Mouse (Mus musculus): ENCODE data around the gene 4930452B06Rik.
A peak's percentile ranks its signal among the peaks of the same experiment; 100 is the strongest.

The 4930452B06Rik gene

DNA sequence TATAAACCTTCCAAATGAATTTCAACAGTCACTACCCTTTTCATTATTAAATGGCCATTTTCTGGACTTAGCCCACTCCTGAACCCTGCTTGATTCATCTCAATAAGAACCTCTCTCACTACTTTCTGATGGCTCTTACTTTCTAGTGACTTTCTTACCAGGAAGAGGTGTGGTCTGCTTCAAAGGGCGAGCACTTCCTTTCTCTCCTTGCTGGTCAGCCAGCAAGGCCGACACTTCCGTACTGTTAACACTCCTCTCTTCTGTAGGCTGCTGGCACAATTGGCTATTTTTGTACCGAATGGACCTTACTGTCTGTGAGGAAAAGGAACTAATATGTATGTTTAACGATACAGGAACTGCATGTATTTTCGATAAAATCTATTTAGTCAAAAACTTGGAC, 148.4 kb downstream of the 4930452B06Rik start:
- DNase-seq, result no peak

DNA sequence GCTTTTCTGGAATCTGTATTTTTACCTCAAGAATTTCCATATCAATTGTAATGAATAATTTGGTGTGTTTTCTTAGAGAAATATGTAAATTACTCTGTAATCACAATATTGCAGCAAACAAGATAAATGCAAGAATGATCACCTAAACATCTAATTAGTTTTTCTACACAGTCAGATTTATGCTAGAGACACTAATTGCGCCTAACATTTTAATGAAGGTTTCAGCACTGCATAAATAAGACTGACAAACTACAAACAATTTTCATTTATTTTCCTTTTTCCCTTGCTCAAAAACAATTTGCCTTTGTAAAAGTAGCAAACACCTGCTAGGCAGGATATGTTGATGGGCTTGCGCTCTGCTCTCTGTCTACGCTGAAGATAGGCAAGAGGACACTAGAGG, 152.0 kb downstream of the 4930452B06Rik start:
- DNase-seq, result no peak

DNA sequence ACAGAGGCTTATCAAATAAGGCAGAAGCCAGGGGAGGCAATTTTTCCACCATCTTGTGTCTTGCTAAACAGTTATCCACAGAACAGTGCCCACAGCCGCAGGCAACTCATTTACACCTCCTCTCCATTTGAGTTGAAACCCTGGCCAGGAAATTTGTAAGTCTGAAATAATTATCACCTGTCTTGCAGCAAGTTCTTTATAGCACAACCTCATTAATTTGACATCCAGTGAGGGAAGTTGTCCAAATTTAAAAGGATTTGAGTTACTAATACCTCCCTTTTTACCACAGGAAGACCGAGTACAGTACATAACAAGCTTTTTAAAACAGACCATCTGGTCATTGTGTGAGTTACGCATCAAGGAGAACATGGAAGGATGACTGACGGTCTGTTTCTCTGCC, 154.8 kb downstream of the 4930452B06Rik start:
- no peak for DNase-seq

DNA sequence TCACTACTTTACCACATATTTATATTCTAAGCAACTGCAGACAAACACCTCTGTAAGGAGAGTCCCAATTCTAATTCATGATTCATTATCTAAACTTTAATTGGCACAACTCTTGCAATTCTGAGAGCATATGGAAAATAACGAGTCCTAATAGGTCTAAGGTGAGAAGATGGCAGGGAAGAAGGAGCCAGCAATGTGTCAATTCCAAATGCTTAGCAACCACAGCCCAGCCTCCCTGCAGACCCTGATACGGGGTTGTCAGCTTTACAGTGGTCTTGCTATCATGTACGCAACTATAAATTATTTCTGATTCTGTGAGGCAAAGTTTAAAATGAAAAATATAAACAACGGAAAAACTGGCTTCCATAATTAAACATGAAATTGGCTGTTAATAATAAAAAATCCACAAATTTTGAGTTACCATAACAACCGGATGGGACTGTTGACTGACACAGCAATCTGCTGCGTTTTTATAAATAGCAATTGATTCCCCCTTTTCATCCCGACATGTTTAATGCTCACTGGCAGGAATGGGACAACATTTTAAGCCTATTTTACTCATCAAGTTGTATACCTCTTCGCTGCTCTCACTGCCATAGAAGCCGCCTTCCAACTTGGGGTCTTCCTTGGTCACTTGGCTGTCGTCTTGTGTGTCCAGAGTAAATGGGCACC, 155.6 kb downstream of the 4930452B06Rik start:
- DNase-seq, result no peak

DNA sequence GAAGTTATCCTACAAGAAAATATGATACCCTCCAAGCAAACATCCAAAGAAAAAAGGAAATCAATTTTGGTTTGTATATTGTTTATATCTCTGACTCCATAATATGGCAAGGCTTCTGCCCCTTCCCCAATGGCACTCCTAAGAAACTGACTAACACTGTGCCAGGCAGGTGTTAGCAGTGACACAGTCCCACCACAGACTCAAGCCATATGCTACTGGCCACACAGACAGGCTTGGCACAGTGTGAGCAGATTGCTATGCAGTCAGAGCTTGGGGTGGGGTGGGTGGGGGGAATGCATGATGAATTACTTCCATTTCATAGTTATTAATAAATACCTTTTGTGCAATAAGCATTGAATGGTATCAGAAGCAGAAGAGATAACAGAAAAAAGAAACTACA, 157.4 kb downstream of the 4930452B06Rik start:
- DNase-seq, result no peak

DNA sequence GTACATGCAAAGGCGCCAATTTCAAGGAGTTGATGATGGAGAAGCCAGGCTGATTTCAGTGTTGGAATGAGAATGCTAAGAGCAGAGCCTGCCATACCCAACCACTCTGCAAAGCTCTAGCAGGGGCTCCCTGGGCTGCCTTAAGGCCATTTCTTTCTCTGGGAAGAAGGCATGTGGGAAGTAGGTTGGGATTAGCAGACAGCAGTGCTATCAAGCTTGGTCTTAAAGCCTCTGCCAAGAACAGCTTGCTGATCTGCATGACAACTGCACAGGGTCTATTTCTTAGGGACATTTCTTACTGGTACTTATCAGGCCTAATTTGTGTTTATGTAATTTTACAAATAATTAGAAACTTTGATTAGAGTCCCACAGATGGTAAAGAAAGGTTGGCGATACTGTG, 161.8 kb downstream of the 4930452B06Rik start:
- no peak for DNase-seq

DNA sequence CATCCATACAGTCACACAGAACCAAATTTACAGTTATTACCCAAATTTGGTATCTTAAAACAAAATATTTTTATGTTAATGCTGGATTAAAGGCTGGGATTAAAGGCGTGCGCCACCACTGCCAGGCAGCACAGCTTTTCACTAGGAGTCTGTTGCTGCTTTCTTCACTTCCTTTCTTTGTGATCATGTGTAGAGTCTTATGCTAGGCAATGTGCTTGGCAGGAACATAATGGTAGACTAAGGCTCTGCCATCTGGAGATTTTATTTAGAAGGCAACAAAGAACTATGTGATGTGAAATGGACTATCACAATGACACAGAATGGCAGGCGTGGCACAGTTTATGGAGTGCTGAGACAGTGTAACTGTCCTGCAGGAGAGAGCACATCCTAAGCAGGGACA, 162.7 kb downstream of the 4930452B06Rik start:
- no peak for DNase-seq

DNA sequence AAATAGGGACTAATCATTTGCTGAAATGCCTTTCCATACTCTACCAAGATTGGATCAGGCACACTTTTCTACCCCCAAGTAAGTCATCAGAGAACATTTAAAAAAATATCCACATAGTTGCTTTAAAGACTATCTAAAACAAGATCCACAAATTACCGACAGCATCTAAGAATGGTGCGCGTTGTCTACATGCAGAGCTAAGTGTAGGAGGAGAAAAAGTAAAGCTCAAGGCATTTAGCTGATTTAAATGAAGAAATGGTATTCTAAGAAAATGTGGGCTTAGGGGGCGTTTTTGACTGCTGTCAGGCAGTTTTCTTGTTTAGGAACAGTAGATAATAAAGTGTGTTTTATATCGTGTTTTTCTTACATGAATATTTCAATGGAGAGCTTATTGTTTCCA, 163.5 kb downstream of the 4930452B06Rik start:
- no peak for DNase-seq

DNA sequence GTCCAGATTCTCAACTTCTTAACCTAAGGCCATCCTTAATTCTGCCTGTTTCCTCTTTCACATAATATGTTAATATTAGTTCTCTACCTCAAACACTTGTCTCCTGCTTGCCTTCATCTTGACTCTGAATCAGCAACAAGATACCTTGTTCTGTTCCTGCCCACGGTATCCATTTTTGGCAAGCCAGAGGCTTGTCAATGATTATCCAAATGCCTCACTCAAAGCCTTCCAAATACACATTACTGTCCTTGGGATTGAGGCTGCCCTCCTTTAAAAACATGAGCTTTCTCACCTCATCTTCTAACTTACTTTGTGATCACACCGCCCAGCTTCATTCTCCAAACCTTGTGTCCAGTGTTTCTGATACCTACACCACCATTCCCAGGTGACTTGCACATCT, 170.3 kb downstream of the 4930452B06Rik start:
- DNase-seq, result no peak

DNA sequence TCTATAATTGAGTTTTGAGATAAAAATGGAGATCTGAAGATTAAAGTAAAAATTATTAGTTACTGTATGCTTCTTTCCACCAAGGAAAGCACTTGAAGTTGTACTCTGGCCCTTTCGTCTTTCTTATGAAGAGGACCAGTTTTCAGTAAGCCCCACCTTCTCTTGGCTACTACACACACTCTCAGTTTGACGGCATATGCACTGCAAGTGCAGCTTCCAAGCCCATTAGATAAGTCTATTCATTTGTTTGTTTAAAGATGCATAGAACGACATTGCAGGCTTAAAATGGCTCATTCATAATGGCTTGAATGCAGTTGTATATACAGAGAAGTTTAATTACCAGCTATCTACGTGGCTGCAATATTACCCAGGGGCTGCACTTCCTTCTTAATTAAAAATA, 171.1 kb downstream of the 4930452B06Rik start:
- DNase-seq, result no peak

DNA sequence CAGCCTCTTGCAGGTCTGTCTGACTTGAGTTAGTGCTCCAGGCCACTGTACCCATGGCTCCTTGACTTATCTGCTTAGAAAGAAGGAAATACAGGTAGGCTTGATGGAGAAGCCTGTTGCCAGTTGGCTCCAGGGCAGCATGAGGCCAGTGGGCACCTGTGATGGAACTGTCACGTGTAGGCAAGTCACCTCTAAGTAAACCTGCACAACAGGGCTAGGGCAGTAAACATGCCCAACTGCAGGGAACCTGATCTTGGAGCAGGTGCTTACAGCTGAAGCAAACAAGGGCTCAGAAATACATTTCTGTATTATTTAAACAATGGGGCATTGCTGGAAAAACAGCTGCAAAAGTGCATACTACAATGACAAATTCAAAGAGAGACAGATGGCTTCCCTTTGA, 171.8 kb downstream of the 4930452B06Rik start:
- DNase-seq, result no peak

DNA sequence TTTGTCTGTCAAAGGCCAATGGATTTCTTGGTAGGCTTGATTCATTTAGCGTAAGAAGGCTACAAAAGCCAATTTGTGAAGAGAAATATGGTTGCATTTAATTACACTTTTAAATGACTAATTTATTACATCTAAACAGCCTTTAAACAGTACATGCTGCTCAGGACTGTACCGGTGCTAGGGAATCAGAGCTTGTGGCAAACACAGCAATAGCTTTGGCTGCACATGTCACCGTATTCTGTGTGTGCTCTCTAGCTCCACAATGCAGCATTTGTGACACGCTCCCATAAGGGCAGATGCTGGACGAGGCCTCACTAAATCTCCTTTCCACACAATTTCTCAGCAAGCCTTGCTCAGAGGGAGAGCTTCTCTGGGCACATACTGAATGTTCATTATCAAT, 187.9 kb downstream of the 4930452B06Rik start:
- DNase-seq, result no peak

DNA sequence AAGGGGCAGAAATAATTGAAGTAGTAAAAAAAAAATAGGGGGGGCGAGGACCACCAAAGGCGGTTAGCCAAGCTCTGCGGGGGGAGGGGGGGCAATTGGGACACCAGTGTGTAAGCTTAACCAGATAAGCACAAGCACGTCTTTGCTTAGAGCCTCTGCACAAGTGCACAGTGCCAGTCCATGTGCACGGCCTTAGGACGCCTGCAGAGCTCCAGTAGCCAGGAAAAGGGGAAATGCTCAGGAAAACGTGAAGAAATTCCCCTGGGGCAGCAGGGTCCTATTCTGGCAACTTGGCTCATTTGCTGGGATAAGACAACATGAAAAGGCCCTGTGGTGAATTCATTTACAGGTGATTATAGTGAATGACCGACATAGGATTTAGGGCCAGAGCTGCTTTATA, 188.7 kb downstream of the 4930452B06Rik start:
- DNase-seq, result no peak

DNA sequence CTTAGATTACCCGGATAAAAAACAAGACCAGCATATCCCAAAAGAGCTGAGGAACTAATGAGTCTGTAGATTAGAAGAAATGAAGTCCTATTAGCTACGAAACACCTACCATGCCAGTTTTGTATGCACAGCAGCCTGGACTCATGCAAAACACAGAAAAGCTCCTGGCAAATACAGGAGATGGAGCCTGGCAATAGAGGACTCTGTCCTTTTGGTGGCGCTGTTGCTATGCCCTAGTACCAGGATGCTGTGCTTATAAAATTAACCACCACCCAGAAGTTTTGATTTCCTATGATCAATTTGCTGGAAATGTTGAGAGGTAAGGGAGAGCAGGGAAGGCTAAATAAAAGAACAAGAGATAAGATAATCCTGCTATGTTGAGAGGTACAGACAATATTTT, 189.4 kb downstream of the 4930452B06Rik start:
- DNase-seq, result peak; percentile 69 to 78

DNA sequence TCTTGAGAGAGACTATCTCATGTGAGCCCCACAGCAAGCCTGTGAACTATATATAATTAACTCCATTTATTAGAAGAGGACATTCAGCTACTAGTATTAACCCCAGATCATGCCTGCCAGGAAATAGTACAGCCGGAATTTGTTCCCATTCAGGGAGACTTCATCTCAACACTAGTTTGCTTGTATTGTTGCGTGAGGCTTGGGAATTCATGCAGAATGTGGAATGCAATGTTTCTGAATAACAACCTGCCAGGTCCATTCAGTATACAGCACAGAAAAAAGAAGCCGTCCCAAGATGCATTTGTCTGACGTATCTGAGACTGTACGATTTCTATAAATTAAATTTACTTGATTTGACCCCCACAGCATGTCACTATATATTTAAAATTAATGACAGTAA, 190.2 kb downstream of the 4930452B06Rik start:
- no peak for DNase-seq

DNA sequence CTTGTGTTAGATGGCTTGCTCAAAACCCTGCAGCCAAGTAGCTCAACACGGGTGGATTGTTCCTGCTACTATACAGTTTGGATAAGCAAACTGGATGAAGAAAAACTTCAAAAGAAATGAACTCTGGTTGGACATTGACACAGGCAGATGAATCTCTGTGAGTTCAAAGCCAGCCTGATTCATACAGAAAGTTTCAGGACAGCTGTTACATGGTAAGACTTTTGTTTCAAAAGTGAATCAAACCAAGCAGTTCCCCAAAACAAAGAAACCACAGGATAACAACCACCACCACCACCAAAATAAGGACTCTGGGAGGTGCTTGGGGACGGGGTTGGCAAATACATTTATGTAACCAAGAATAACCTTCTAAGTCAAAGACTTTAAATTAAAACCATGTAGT, 193.2 kb downstream of the 4930452B06Rik start:
- no peak for DNase-seq

DNA sequence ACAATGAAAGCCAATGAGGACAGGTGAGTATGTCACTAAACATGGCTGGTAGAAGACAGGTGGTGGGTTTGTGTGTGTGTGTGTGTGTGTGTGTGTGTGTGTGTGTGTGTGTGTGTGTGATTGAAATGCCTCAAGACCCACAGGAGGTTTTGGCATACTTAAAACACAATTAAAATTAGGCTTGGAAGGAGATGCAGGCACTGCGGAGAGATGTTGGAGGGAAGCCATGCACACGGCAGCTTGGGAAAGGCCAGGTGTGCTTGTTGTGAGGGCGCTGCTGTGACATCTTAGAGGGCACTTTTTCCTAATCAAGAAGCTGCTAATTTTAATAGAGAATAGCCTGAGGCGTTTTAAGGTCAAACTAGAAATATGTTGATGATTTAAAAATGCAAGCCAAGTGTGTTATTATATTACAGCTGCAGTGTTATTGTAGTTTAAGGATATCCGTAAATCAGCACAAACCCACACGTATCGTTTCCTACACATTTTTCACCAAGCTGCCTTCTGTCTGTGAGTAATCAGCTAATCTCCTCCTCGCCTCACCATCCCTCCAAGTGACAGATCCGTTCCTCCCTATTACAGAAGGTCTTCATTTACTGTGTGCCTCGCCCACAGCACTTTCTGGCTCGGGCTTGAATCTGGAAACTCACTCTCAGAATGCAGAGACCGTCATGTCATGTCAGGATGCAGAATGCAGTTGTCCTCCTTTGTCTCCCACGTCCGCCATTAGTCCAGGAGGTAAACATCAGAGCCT, 201.5 kb downstream of the 4930452B06Rik start:
- peak; percentile 86 to 87 for DNase-seq

DNA sequence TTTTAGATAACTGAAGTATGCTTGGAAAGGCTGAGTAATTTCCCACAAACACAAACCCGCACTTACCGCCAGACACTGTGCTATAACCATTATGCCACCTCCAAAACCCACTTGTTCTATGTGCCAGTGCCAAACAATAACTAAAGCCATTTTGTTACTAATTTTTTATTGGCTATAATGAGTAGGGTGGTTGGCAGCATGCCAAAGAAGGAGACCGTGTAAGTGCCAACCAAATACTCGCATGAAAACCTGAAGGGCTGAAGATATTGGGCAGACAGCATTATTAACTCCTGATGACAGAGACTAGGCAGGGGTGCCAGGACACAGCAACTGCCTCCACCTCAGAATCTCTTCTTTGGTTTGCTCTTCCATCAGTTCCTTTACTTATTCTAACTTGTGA, 203.1 kb downstream of the 4930452B06Rik start:
- DNase-seq, result peak; percentile 87 to 88

DNA sequence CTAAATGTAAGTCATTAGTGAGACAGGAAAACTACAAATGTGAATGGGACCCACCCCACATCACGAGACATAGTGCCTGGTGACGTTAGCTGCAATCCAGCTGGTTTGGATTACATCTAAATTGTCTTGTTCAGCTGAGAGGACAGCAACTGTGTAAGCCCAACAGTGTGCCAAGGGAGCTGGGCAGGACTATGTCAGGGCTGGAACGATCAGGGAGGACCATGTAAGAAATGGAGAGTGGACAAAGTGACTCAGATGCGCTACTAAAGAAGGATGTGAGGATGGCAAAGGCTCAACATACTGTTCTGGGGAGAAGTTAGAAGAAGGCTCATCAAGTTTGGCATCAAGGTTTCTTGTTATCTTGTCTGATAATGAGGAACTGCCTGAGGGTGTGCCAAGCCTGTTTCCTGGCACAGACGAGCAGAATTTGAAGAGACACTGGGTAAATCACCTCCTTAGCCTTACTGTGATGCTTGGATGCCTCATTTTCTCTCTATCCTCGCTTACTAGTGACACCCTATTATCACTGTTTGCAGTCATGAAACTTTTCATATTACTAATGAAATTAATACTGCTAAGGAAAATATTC, 203.6 kb downstream of the 4930452B06Rik start:
- peak; percentile 62 to 66 for DNase-seq

DNA sequence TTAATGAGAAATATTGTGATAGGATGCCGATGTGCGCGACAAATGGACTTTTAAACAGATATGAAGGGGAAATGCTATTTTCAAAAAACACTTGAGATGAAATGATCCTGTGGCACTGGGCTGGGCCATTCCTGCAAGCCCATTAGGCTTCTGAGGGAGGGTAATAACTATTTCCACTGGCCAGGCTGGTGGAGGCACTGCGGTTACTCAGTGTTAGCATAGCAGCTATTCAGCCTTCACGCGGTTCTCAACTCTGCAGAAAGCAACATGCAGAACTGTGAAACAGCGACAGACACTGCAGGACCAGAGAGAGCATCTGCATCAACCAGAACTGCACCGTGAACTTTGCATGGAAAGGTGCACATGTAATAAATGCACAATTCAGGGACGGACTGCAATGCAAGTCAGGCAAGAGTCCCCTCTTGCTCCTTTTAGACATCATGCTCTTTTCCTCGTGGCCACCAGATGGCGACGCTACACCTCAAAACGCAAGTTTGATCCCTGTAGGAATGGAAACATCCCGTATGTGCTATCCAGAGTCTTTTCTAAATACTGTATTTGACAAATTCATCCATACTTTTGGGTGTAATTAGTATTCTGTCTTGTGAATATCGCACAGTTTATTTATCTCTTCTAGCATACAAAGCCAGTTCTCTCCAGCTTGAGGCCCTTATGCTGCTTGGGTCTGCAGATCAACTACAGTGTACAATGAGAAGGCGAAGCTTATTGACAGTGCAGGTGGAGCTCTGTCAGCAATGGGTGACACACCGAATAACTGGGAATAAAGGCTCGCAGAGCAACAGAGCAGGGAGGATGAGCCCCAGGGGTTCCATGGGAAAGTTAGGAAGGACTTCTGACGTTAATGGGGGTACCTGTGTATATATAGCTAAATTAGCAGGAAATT, 205.6 kb downstream of the 4930452B06Rik start:
- DNase-seq, result peak; percentile 80 to 82

DNA sequence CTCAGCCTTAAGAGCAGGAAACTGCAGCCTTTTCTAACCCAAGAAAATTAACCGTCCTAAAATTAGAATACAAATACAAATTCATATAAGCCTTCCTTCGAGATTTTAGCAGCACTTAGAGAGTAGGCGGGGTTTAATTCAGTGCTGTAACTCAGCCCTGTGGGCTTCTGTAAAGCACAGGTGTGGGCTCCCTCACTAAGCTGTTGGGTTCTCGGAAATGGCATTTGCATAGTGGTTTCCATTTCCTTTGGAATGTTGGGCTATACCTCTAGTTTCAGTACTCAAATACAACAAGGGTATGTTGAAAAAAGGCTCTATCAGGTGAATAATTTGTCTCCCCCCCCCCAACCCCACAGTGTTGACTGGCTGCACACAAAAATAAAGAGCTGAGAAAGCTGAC, 206.3 kb downstream of the 4930452B06Rik start:
- no peak for DNase-seq

DNA sequence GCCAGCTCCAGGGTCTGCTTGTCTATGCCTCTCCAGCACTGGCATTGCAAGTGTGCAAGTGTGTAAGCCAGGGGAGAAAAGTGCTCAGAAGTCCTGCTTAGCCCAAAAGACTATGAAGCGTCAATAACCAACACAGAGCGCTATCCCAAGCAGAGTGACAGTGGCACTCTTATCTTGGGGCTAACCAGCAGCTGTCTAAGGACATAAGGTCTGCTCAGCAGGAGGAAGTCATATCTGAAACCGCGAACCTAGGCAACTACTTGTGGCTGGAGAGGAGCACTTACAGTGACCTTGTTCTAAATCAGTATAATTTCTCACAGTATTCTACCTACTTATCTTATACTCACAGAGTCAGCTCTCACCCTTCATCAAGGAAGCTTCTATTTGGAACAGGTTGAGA, 214.9 kb downstream of the 4930452B06Rik start:
- DNase-seq, result no peak

DNA sequence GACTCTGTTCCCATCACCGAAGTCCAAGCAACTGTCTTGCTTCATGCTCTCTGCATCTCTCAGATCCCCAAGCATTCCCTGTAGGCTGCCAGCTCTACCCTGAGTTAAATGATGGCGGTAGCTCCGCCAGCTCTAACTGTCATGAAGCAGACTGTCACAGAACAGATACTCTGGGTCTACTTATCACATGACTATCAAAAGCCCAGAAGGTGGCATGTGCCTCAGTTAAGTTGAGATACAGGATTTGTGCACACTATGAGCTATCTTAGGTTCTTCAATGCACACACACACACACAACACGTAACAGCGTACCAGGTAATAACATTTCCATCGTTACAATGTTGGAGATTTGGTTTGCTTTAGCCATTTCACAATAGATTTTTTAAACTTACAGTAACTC, 215.7 kb downstream of the 4930452B06Rik start:
- no peak for DNase-seq
